Mouse (Mus musculus): ENCODE data around the gene Mypop.

- TF ChIP-seq POLR2A (IDR thresholded peaks at IDR 0.05; ENCODE audit: insufficient read depth, low read length) (no peak), CTCF (IDR thresholded peaks at IDR 0.05; ENCODE audit: low read depth, low read length) (no peak)
These were observed 12.7 kb upstream of the Mypop start for GRCm38 (mm10) chr7:18978381-18978780.
